Mouse (Mus musculus) neural tube, embryonic 11.5 days (tissue): Measurements from ENCODE around the gene Tmem9. TPM values are rescaled to one million over a fixed set of nuclear protein-coding genes. Genes with fewer than 3 reads are reported as not detected.

Experiments used
- ATAC-seq: fragments of 200-750 bp; cut with Nextera tagmentation; 2 replicates; pipeline ENCODE4 v1.8.0; 2017; ENCODE audit warnings: moderate number of reproducible peaks, mild to moderate bottlenecking, moderate TSS enrichment, moderate library complexity; ENCODE audit not compliant: insufficient read depth, low FRiP score, low TSS enrichment
- DNase-seq: peaks from one replicate; pipeline ENCODE4 v3.0.0-alpha.2; 2015; ENCODE audit warnings: low spot score
- H3K27ac ChIP-seq: fragments of 300-500 bp; sonication (generic); 2 replicates; pipeline ENCODE4 v1.5.1; 2014; ENCODE audit warnings: low read depth, mild to moderate bottlenecking, low read length
- H3K27me3 ChIP-seq: fragments of 300-500 bp; sonication (generic); 2 replicates; pipeline ENCODE4 v1.6.1; 2014; ENCODE audit warnings: mild to moderate bottlenecking, low read length, mixed read lengths; ENCODE audit not compliant: control insufficient read depth, insufficient read depth
- H3K36me3 ChIP-seq: fragments of 300-500 bp; sonication (generic); 2 replicates; pipeline ENCODE4 v1.6.1; 2014; ENCODE audit warnings: mild to moderate bottlenecking, low read length, moderate library complexity, mixed read lengths; ENCODE audit not compliant: control insufficient read depth, insufficient read depth
- H3K4me1 ChIP-seq: fragments of 300-500 bp; sonication (generic); 2 replicates; pipeline ENCODE4 v1.6.1; 2014; ENCODE audit warnings: low read length, mixed read lengths; ENCODE audit not compliant: control insufficient read depth, insufficient read depth
- H3K4me2 ChIP-seq: fragments of 300-500 bp; sonication (generic); 2 replicates; pipeline ENCODE4 v1.6.1; 2014; ENCODE audit warnings: low read depth, mild to moderate bottlenecking, moderate library complexity
- H3K4me3 ChIP-seq: fragments of 300-500 bp; sonication (generic); 2 replicates; pipeline ENCODE4 v1.5.1; 2014; ENCODE audit warnings: low read depth, low read length
- H3K9ac ChIP-seq: fragments of 300-500 bp; sonication (generic); 2 replicates; pipeline ENCODE4 v1.6.1; 2014; ENCODE audit warnings: mild to moderate bottlenecking, low read length
- H3K9me3 ChIP-seq: fragments of 300-500 bp; sonication (generic); 2 replicates; pipeline ENCODE4 v1.6.1; 2016; ENCODE audit warnings: low read length; ENCODE audit not compliant: control insufficient read depth
- WGBS: fragments of 180-500 bp; shearing (Covaris S2); extraction: QIAGEN DNeasy Blood & Tissue Kit; methylation state at CpG from one replicate; pipeline ENCODE4 v1.1.7; 2014; 5-methylcytosine and 5-hydroxymethylcytosine counted together
- polyA plus RNA-seq: library from polyadenylated mRNA; unstranded; fragments of >200 nt; fragmentation: Nextera tagmentation; extraction: Ambion mirVana; gene quantifications from 2 replicates; pipeline ENCODE4 v1.2.1, GENCODE M21; 2014

Tmem9 gene
- polyA plus RNA-seq = 64.6 and 79.4 TPM in 2 replicates

DNA sequence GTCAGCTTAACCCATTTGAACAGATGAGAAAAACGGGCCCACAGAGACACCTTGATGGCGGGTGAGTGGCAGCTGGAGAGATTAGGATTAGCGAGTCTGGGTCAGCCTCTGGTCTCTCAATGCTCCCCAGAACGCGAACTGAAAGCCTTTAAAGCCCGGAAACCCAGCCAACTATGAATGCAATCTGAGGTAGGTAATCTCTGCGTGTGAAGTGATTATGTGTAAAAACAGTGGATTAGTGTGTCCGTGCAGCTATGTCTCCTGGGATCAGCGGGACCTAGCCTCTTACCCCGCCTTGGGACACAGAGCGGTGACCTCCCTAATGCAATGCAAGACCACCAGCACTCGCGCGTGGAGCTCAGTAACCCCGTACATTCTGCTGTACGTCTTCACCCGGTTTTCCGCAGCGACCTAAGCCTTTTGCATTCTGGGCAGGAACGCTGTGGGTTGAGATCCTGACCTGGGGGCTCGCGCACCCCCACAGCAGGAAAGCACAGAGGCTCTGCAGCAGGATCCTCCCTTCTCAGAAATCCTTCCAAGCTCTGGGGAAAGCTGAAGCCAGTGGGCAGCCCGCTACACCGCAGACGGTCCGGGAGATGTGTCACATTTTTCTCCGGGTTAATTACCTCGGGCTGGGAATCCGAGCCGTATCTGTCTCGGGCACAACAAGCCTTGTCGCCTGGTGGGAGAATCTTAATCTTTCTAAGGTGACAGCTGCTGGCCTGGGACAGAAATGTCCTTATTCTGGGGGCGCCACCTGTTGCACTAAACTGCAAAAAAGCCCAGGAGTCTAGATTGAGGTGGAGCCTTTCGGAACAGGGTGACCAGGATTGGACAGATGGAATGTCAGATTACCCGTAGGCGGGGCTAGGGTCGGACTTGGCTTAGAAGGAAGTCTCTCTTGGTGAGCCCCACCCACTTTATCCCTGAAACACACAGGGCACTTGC is at the start of gene Tmem9:
TSS of gene Tmem9 (plus strand) at position 940 of the 948 bp plus-strand sequence.
- 0 out of 2 replicates have a peak, but pooled peaks cover 3% of the 10 kb centered on the region for H3K27me3 ChIP-seq
- H3K9me3 ChIP-seq = no peaks in the 10 kb centered on the region
- ATAC-seq (peak; percentile 73; the same call in 1 of the 2 replicates), DNase-seq (peak; percentile 72)
- peak within 1 kb of the TSS; percentile 33 for H3K9ac ChIP-seq
- 4% methylated on average over 37 of the region's 37 CpGs for WGBS
- peak within 1 kb of the TSS; percentile 41 for H3K4me3 ChIP-seq
- H3K27ac ChIP-seq = no peak within 1 kb of the TSS
- peak within 1 kb of the TSS; percentile 76 for H3K4me2 ChIP-seq
- no peaks in the 10 kb centered on the region; the same call in 1 of the 2 replicates for H3K4me1 ChIP-seq
- H3K36me3 ChIP-seq = no peaks in the 10 kb centered on the region

GRCm38 (mm10) chr1:135958483-135958882 is 49.5 kb upstream of the Tmem9 start:
- no peaks in the 10 kb centered on the region for H3K9me3 ChIP-seq
- no peak overlapping the region for H3K9ac ChIP-seq
- no peaks in the 10 kb centered on the region for H3K36me3 ChIP-seq
- DNase-seq = no peak
- no peak overlapping the region for H3K27ac ChIP-seq
- WGBS = 53% methylated on average over 4 of the region's 4 CpGs
- ATAC-seq = no peak
- no peaks in the 10 kb centered on the region for H3K4me1 ChIP-seq
- H3K4me2 ChIP-seq = no peak overlapping the region
- H3K27me3 ChIP-seq = no peaks in the 10 kb centered on the region
- H3K4me3 ChIP-seq = no peak overlapping the region

DNA sequence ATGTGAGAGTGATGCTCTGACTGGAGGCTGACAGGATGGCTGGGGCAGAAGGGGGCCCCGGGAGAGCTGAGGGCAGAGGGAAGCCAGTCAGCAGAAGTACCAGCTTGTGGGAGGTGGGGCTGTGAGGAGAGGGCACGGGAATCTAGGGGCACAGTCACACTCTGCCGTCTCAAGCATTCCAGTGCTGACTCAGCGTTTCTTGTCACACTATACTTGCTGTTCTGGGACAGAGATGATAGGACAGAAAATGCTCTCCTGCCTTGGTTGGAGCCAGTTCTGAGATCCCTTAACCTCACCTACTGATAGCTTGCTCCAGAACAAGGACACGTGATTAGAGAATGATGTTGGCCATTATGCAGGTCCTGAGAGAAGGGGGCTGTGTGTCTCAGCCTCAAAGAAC is 44.8 kb upstream of the Tmem9 start:
- DNase-seq (no peak), ATAC-seq (no peak)
- H3K36me3 ChIP-seq = no peaks in the 10 kb centered on the region
- no peaks in the 10 kb centered on the region for H3K9me3 ChIP-seq
- H3K4me3 ChIP-seq = no peak overlapping the region
- no peak overlapping the region for H3K27ac ChIP-seq
- WGBS = 77% methylated on average over 5 of the region's 5 CpGs
- H3K27me3 ChIP-seq = no peaks in the 10 kb centered on the region
- H3K9ac ChIP-seq = no peak overlapping the region
- no peak overlapping the region for H3K4me2 ChIP-seq
- no peaks in the 10 kb centered on the region for H3K4me1 ChIP-seq

GRCm38 (mm10) chr1:135964561-135964960 is 43.4 kb upstream of the Tmem9 start:
- Histone ChIP-seq H3K4me2 (no peak overlapping the region), H3K9me3 (no peaks in the 10 kb centered on the region), H3K9ac (no peak overlapping the region), H3K36me3 (no peaks in the 10 kb centered on the region), H3K4me1 (no peaks in the 10 kb centered on the region), H3K4me3 (no peak overlapping the region), H3K27ac (no peak overlapping the region), H3K27me3 (no peaks in the 10 kb centered on the region)
- ATAC-seq (no peak), DNase-seq (no peak)
- WGBS = 81% methylated on average over 11 of the region's 11 CpGs

DNA sequence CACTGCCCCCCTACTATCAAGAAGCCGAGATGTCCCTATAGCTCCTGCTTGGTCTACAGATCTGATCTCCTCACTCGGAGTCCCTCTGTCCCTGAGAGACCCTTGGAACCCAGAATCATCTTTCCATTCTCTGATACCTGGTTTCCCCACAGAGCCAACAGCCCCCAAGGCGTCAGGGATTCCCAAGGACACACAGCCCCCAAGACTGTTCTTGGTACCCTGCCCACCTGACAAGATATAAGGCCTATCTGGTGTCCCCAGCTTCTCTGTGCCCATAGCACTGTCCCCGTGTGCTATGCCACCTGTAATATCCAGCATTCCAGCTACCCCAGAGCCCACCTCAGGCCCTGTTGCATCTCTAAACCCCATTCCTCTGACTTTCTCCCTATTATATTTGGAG is 40.2 kb upstream of the Tmem9 start:
- no peak overlapping the region for H3K9ac ChIP-seq
- DNase-seq = no peak
- 78% methylated on average over 4 of the region's 4 CpGs for WGBS

DNA sequence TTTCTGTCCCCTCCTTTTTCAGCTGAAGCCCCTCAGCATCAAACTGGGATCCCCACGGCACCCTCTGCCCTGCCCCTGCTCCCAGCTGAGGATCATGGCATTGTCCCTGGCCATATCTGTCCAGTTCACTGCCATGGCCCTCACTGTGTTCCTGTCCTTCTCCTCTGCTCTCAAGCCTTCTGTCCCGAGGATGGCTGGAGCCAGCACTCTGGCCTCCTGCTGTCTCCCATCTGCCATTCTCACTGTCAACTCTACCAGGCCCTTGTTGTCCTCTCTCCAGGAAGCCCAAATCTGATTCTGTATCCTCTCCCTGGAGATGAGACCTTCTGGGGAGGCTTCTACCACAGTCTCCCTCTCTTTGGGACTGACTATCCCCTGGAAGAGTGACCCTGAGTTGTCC is 37.5 kb upstream of the Tmem9 start:
- no peak overlapping the region for H3K27ac ChIP-seq
- no peak overlapping the region for H3K4me2 ChIP-seq
- H3K4me1 ChIP-seq = no peaks in the 10 kb centered on the region
- 48% methylated on average over 2 of the region's 2 CpGs for WGBS
- no peaks in the 10 kb centered on the region for H3K36me3 ChIP-seq
- no peaks in the 10 kb centered on the region for H3K9me3 ChIP-seq
- no peaks in the 10 kb centered on the region for H3K27me3 ChIP-seq
- H3K9ac ChIP-seq = no peak overlapping the region
- no peak overlapping the region for H3K4me3 ChIP-seq
- no peak for DNase-seq
- ATAC-seq = no peak

More for the DNA sequence above, 40.2 kb upstream of the Tmem9 start:
- no peak overlapping the region for H3K4me3 ChIP-seq
- H3K9me3 ChIP-seq = no peaks in the 10 kb centered on the region
- no peaks in the 10 kb centered on the region for H3K4me1 ChIP-seq
- ATAC-seq = no peak
- no peak overlapping the region for H3K4me2 ChIP-seq
- no peak overlapping the region for H3K27ac ChIP-seq
- no peaks in the 10 kb centered on the region for H3K27me3 ChIP-seq
- H3K36me3 ChIP-seq = no peaks in the 10 kb centered on the region

- no peak for ATAC-seq
- 95% methylated on average over 3 of the region's 3 CpGs for WGBS
Measured at GRCm38 (mm10) chr1:135972576-135972975, 35.4 kb upstream of the Tmem9 start.

GRCm38 (mm10) chr1:135984105-135984504 is 23.8 kb upstream of the Tmem9 start:
- DNase-seq (no peak), ATAC-seq (no peak)
- WGBS = 46% methylated on average over 5 of the region's 5 CpGs
- no peaks in the 10 kb centered on the region for H3K27me3 ChIP-seq
- H3K4me1 ChIP-seq = no peaks in the 10 kb centered on the region
- H3K36me3 ChIP-seq = no peaks in the 10 kb centered on the region
- no peak overlapping the region for H3K4me2 ChIP-seq
- H3K4me3 ChIP-seq = no peak overlapping the region
- no peak overlapping the region for H3K9ac ChIP-seq
- no peak overlapping the region for H3K27ac ChIP-seq
- no peaks in the 10 kb centered on the region for H3K9me3 ChIP-seq

More at GRCm38 (mm10) chr1:135972576-135972975, 35.4 kb upstream of the Tmem9 start:
- Histone ChIP-seq H3K4me2 (no peak overlapping the region), H3K27ac (no peak overlapping the region), H3K27me3 (no peaks in the 10 kb centered on the region), H3K4me3 (no peak overlapping the region), H3K36me3 (no peaks in the 10 kb centered on the region), H3K4me1 (no peaks in the 10 kb centered on the region), H3K9ac (no peak overlapping the region), H3K9me3 (no peaks in the 10 kb centered on the region)
- DNase-seq = no peak

DNA sequence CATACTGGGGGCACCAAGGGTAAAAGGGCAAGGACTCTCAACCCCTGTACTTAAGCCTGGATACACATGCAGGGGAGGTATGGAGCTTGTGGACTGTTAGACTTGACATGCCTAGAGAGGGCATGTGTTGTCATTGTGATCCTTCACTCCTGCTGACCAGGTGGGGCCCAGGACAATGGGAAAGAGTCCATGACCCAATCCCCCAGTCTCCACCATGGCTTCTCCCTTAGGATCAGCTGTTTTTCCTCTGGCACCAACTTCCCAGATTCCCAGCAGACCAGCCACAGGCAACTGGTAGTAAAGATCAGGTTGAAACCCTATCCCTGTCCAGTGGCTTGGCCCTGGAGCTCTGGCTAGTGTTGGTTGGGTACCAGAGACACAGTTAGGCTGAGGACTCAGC is 18.1 kb upstream of the Tmem9 start:
- H3K4me2 ChIP-seq = no peak overlapping the region
- DNase-seq (no peak), ATAC-seq (no peak)
- no peaks in the 10 kb centered on the region for H3K4me1 ChIP-seq
- H3K9me3 ChIP-seq = no peaks in the 10 kb centered on the region
- H3K9ac ChIP-seq = no peak overlapping the region
- no peaks in the 10 kb centered on the region for H3K27me3 ChIP-seq
- no peak overlapping the region for H3K4me3 ChIP-seq
- no peaks in the 10 kb centered on the region for H3K36me3 ChIP-seq
- no peak overlapping the region for H3K27ac ChIP-seq
